Mouse (Mus musculus) spleen, adult 2 months (tissue): ENCODE data around the gene Slc5a5.

Experiments
- CTCF ChIP-seq: fragments of 200-500 bp; IDR thresholded peaks from 2 replicates; pipeline ENCODE4 v1.5.1; 2011; ENCODE audit warnings: mild to moderate bottlenecking, inconsistent platforms; ENCODE audit not compliant: insufficient read depth, insufficient read length, insufficient replicate concordance; ENCODE audit errors: extremely low read depth
- POLR2A ChIP-seq: fragments of 200-500 bp; IDR thresholded peaks from 2 replicates; pipeline ENCODE4 v1.6.1; 2011; ENCODE audit warnings: low read depth, low read length, inconsistent platforms

DNA sequence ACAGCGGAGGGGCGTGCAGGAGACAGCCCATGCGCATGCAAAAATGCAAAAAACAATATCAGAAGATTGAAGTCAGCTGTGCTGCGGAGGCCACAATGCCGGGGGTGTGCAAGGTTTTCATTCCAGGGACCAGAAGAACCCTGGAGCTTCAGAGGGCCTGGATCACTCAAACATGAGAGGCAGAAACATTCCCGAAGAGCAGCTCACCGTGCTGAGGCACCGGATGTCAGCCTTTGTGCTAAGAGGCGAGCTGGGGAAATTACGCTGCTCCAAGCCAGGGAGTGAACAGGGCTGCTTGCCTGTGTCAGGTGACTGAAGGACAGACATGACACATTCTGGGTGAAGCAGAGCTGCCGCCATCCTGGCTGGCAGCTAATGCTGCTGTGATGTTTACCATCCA lies 12.0 kb downstream of the Slc5a5 start:
- TF ChIP-seq CTCF (no peak), POLR2A (no peak)
